Mouse (Mus musculus): ENCODE data around the gene Tmsb4x.
A peak's percentile ranks its signal among the peaks of the same experiment; 100 is the strongest.

Gene Tmsb4x

DNA sequence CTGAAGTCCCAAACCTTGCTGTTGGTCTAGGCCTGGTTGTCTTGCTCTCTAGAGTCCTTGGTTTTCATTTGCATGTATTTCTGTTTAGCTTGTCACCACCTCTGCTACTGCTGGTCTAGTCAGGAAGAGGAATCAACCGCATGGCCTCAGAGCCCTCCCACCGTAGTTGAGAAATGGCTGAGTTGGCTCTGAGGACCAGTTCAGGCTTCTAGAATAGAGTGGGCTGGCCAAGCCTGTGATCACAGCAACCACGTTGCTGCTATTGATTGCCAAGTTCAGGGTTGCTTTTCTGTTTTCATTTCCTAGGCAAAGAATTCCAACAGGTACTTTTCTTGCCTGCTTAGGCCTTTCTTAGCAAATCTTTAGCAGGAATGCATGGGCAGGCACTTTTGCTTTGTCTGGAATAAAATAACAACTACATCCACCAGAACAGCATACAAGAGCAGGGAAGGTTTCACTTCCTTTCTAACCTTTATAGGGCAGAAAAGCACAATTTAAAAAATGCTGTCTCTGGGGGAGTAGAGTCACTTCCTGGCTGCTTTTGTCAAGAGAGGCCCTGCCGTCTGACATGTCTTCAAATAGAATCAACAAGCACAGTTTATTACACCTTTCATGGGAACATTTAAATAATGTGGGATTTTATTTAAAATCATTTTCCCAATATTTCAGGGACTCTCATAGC, 29.0 kb downstream of the Tmsb4x start:
- DNase-seq (ENCODE audit: low read depth): peak; percentile 59

DNA sequence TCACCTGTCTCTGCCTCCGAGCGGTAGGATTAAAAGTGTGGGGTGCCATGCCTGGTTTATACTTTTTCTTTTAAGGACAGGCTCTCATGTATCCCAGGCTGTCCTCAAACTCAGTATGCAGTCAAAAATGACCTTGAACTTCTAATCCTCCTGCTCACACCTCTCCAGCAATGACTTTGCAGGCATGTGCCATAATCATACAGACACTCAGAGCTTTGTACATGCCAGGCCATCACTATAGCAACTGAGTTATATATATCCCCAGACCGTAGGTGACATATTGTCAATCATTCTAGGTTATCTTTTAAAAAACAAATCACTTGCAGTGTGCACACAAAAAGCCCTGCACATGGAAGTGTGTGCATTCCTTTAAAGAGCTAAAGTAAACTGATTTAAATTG, 29.6 kb downstream of the Tmsb4x start:
- DNase-seq (ENCODE audit: low read depth): no peak

DNA sequence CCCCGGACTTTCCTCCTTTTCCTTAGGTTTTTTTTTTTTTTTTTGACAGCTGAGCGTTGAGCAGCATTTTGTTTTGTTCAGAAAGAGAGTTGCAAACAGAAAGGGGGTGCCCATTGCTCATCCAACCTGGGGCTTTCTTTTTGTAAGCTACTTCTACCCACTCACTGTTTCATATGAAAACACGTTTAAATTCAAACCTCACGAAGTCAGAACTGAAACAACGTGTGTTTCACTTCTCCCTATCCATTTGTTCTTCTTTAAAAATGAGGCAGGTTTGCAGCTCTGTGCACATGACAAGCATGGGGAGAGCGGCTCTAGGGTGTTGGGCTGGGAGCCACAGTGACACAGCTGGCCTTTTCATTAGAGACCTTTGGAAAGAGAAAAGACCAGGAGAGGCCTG, 33.8 kb downstream of the Tmsb4x start:
- no peak for DNase-seq (ENCODE audit: low read depth)

DNA sequence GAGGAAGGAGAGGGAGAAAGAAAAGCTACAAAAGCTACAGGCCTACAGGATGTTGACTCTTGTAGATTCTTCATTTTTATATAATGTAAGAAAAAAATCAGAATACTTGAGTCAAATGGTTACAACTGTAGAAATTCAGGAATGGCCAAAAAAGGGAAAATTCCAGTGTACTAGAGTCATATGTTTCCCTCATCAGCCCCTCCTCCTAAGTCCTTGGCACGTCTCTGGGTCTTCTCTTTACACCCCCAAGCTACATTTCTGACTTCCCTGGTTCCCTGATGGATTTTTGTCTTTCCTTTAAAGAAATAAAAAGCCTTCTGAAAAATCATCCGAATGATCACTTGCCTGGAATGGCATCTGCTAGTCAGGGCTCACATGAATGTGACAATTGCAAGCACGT, 34.8 kb downstream of the Tmsb4x start:
- DNase-seq (ENCODE audit: low read depth): no peak

DNA sequence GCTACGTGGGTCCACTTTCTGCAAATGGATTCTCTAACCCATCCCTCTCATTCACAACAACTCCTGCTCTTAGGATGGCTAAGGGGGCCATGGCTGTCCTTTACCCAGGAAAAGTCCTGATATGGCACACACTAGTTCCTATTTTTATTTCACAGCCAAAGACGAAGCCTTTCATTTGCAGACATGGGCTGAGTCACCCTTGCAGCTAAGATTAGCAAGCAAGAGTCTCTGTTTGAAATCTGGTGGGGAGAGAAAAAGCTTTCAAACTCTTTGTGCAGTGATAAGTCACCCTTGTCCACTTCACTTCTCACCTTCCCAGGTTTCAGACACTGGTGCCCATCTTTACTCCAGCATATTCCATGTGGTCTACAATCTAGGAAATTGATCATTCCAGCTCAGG, 36.9 kb downstream of the Tmsb4x start:
- DNase-seq (ENCODE audit: low read depth): peak; percentile 29

DNA sequence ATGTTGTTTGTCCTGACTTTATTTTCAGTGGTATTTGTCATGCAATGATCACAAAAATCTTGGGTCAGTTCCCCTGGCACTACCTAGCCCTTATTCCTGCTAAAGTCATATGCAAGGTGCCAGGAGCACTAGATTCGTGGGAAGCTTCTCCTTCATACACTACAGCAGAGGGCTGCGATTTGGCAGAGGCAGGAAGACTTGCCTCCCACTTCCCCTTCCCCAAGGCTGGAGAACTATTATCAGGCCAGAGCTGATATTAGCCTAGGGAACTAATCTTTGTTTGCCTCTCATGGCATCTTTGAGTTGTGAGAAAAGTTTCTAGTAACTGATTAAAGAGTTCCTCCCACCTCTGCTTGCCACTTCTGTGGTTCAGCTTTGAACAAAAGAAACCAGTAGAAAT, 37.8 kb downstream of the Tmsb4x start:
- DNase-seq (ENCODE audit: low read depth): no peak

DNA sequence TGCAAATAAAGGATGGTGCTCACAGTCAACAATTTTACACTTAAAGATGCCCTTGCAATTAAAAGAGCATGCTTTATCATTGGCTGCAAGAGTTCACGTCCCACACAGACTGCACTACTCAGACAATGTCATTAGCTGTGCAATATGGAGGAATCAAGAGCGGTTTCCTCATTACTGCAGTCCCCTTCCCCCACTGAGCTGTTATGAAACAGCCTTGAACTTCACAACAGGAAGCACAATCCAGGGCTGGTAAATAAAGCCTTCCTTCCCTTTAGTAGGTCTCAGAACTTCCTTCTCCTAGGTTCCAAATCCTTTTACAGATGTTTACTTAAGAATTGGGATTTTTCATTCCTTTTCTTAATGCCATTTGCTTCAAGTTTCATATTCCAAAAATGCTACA, 41.8 kb downstream of the Tmsb4x start:
- DNase-seq (ENCODE audit: low read depth): peak; percentile 67

DNA sequence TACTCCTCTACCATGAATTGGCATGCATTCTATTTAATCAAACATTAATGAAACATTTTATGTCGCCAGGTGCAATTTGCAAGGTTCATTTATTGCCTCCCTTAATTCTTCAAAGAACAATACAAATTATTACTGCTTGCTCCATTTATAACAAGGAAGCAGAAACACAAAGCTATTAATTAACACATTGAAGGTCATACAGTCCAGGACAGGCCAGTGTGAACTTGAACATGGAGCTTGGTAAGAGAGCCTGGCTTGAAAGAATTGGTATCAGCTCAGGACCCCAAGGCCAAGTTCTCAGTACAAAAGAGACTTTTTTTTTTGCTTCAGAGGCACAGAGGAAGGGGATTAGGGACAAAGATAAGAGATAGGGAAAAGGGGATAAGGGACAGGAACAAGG, 43.1 kb downstream of the Tmsb4x start:
- DNase-seq (ENCODE audit: low read depth): no peak

GRCm38 (mm10) chrX:167157691-167158090, 51.4 kb downstream of the Tmsb4x start:
- peak; percentile 52 for DNase-seq (ENCODE audit: low read depth)

All from 416B (cell line).